Mouse (Mus musculus): ENCODE data around the gene Gtf2a2. TPM values are rescaled to one million over a fixed set of nuclear protein-coding genes. Genes with fewer than 3 reads are reported as not detected.

Gtf2a2 gene
- polyA plus RNA-seq, 1 experiment from 2014 or later: 155 TPM

GRCm38 (mm10) chr9:70069961-70070435 lies 57.6 kb downstream of the Gtf2a2 start:
- 44% methylated on average over 8 of the region's 8 CpGs for WGBS
- no peak overlapping the region for H3K9ac ChIP-seq
- no peaks in the 10 kb centered on the region for H3K9me3 ChIP-seq (replicated peaks)
- no peak overlapping the region for H3K4me3 ChIP-seq
- no peak overlapping the region for H3K27ac ChIP-seq
- peaks cover 9% of the 10 kb centered on the region for H3K4me1 ChIP-seq (replicated peaks)
- no peak for ATAC-seq (replicated peaks; ENCODE audit: insufficient number of reproducible peaks, insufficient read depth, low FRiP score, low read depth)
- no peaks in the 10 kb centered on the region for H3K36me3 ChIP-seq
- H3K4me2 ChIP-seq: no peak overlapping the region
- H3K27me3 ChIP-seq: no peaks in the 10 kb centered on the region

- Histone ChIP-seq H3K4me1 (replicated peaks) (peaks cover 9% of the 10 kb centered on the region), H3K9ac (no peak overlapping the region), H3K4me2 (no peak overlapping the region), H3K36me3 (no peaks in the 10 kb centered on the region), H3K9me3 (replicated peaks) (no peaks in the 10 kb centered on the region), H3K27me3 (no peaks in the 10 kb centered on the region), H3K4me3 (no peak overlapping the region), H3K27ac (no peak overlapping the region)
- no peak for ATAC-seq (replicated peaks; ENCODE audit: insufficient number of reproducible peaks, insufficient read depth, low FRiP score, low read depth)
- WGBS: 85% methylated on average over 8 of the region's 8 CpGs
These were observed 60.0 kb downstream of the Gtf2a2 start for GRCm38 (mm10) chr9:70072387-70072786.

Other genes with a start within 250 kb of the Gtf2a2 start
- 109 and 113 TPM in 2 replicates for gene Bnip2, start 23.1 kb upstream of the Gtf2a2 start, polyA plus RNA-seq (2015; fragmentation: Nextera tagmentation; extraction: Ambion mirVana)
- gene Gcnt3, start 25.5 kb downstream of the Gtf2a2 start, polyA plus RNA-seq (2015; fragmentation: Nextera tagmentation; extraction: Ambion mirVana): 0.04 TPM in 1 of 2 replicates, not detected in the other
- 35.6 and 42.5 TPM in 2 replicates for gene Fam81a, start 130.0 kb downstream of the Gtf2a2 start, polyA plus RNA-seq (2015; fragmentation: Nextera tagmentation; extraction: Ambion mirVana)
- gene Myo1e, start 194.8 kb downstream of the Gtf2a2 start, polyA plus RNA-seq (2015; fragmentation: Nextera tagmentation; extraction: Ambion mirVana): 11.8 and 15.2 TPM in 2 replicates